Mouse (Mus musculus) forebrain, embryonic 14.5 days (tissue): Measurements from ENCODE around the gene Hinfp. TPM values are rescaled to one million over a fixed set of nuclear protein-coding genes. Genes with fewer than 3 reads are reported as not detected.

Experiments used
- ATAC-seq: fragments of 200-750 bp; cut with Nextera tagmentation; 2 replicates; pipeline ENCODE4 v1.8.0; 2017; ENCODE audit warnings: mild to moderate bottlenecking, moderate library complexity
- DNase-seq: peaks from one replicate; pipeline ENCODE4 v3.0.0-alpha.2; 2015; ENCODE audit warnings: low spot score
- H3K27ac ChIP-seq: fragments of 300-500 bp; sonication (generic); 2 replicates; pipeline ENCODE4 v1.5.1; 2014; ENCODE audit warnings: low read depth, mild to moderate bottlenecking, control low read depth, low read length, moderate library complexity
- H3K27me3 ChIP-seq: fragments of 300-500 bp; sonication (generic); replicated peaks from 2 replicates; pipeline ENCODE4 v1.6.1; 2014; ENCODE audit warnings: low read length, control low read depth, mixed read lengths; ENCODE audit not compliant: control insufficient read depth, insufficient read depth
- H3K36me3 ChIP-seq: fragments of 300-500 bp; sonication (generic); 2 replicates; pipeline ENCODE4 v1.6.1; 2014; ENCODE audit warnings: low read length, control low read depth; ENCODE audit not compliant: control insufficient read depth, insufficient read depth
- H3K4me1 ChIP-seq: fragments of 300-500 bp; sonication (generic); 2 replicates; pipeline ENCODE4 v1.6.1; 2014; ENCODE audit warnings: antibody characterized with exemption, low read length, control low read depth; ENCODE audit not compliant: control insufficient read depth, insufficient read depth
- H3K4me2 ChIP-seq: fragments of 300-500 bp; sonication (generic); 2 replicates; pipeline ENCODE4 v1.6.1; 2014; ENCODE audit warnings: mild to moderate bottlenecking, control low read depth, low read length
- H3K4me3 ChIP-seq: fragments of 300-500 bp; sonication (generic); 2 replicates; pipeline ENCODE4 v1.5.1; 2014; ENCODE audit warnings: low read depth, low read length, control low read depth
- H3K9ac ChIP-seq: fragments of 300-500 bp; sonication (generic); 2 replicates; pipeline ENCODE4 v1.6.1; 2014; ENCODE audit warnings: mild to moderate bottlenecking, low read length, control low read depth, moderate library complexity
- H3K9me3 ChIP-seq: fragments of 300-500 bp; sonication (generic); replicated peaks from 2 replicates; pipeline ENCODE4 v1.6.1; 2016; ENCODE audit warnings: low read length, control low read depth, mixed read lengths; ENCODE audit not compliant: control insufficient read depth
- WGBS: fragments of 180-500 bp; shearing (Covaris S2); extraction: QIAGEN DNeasy Blood & Tissue Kit; methylation state at CpG from one replicate; pipeline ENCODE4 v1.1.7; 2014; 5-methylcytosine and 5-hydroxymethylcytosine counted together
- microRNA-seq: library from miRNA; unstranded; fragments of <30 nt; microRNA quantifications from one replicate; pipeline ENCODE4, GENCODE M21; 2016
- polyA plus RNA-seq: library from polyadenylated mRNA; unstranded; fragments of >200 nt; fragmentation: Nextera tagmentation; extraction: Ambion mirVana; gene quantifications from 2 replicates; pipeline ENCODE4 v1.2.1, GENCODE M21; 2014

Gene Hinfp
- polyA plus RNA-seq, 1 experiment from 2014 or later: 18.4 TPM

- WGBS: 50% methylated on average over 26 of the region's 26 CpGs
- Histone ChIP-seq H3K27ac (no peak overlapping the region), H3K27me3 (no peaks in the 10 kb centered on the region), H3K36me3 (no peaks in the 10 kb centered on the region), H3K9me3 (no peaks in the 10 kb centered on the region), H3K4me2 (no peak overlapping the region), H3K4me3 (no peak overlapping the region), H3K9ac (no peak overlapping the region), H3K4me1 (peaks cover 18% of the 10 kb centered on the region)
- DNase-seq (peak; percentile 65), ATAC-seq (peak; percentile 60)
These were observed 56.0 kb downstream of the Hinfp start for GRCm38 (mm10) chr9:44249181-44250146.

GRCm38 (mm10) chr9:44247907-44248306 is 57.6 kb downstream of the Hinfp start:
- no peak for ATAC-seq
- WGBS: 86% methylated on average over 6 of the region's 6 CpGs
- no peak overlapping the region for H3K4me2 ChIP-seq
- DNase-seq: no peak
- no peak overlapping the region for H3K4me3 ChIP-seq
- no peaks in the 10 kb centered on the region for H3K27me3 ChIP-seq
- no peaks in the 10 kb centered on the region for H3K36me3 ChIP-seq
- H3K9ac ChIP-seq: no peak overlapping the region
- peaks cover 6% of the 10 kb centered on the region; the same call in 1 of the 2 replicates for H3K4me1 ChIP-seq
- no peak overlapping the region for H3K27ac ChIP-seq
- no peaks in the 10 kb centered on the region for H3K9me3 ChIP-seq

DNA sequence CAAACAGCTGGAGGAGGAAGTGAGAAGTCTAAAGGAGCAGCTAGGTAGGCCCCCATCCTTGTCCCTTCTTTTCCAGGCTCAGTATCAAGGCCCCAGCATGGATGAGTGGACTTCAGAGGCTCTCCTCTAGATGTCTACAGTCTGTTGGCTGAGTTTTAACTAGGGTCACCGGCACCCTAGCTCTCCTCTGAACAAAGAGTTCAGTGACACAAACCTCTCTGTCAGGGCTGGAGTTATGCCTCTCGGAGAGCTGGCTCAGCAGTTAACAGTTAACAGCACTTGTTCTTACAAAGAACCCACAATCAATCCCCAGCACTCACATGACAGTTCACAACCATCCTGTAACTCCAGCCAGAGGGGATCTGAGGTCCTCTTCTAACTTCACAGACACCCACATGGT is 61.9 kb downstream of the Hinfp start:
- ATAC-seq (no peak), DNase-seq (no peak)
- WGBS: 63% methylated on average over 2 of the region's 2 CpGs
- no peak overlapping the region for H3K4me3 ChIP-seq
- no peak overlapping the region for H3K4me2 ChIP-seq
- no peaks in the 10 kb centered on the region for H3K36me3 ChIP-seq
- H3K4me1 ChIP-seq: no peaks in the 10 kb centered on the region
- no peaks in the 10 kb centered on the region for H3K9me3 ChIP-seq
- H3K27ac ChIP-seq: no peak overlapping the region
- H3K9ac ChIP-seq: no peak overlapping the region
- no peaks in the 10 kb centered on the region for H3K27me3 ChIP-seq

Small RNAs within 50 kb of the gene (microRNA-seq; reads per million reads assigned to microRNA genes)
- not detected for gene Gm44335

Other genes with a start within 250 kb of the Hinfp start
- 6.9 and 8.2 TPM in 2 replicates for gene Usp2, start 238.7 kb downstream of the Hinfp start, polyA plus RNA-seq
- gene Mfrp, start 203.9 kb downstream of the Hinfp start, polyA plus RNA-seq: 0.31 TPM in 1 of 2 replicates, not detected in the other
- 2.6 and 3.2 TPM in 2 replicates for gene C1qtnf5, start 198.4 kb downstream of the Hinfp start, polyA plus RNA-seq
- gene Gm49380, start 192.2 kb downstream of the Hinfp start, polyA plus RNA-seq: 0.11 and 0.16 TPM in 2 replicates
- 31.3 and 35.1 TPM in 2 replicates for gene Rnf26, start 192.2 kb downstream of the Hinfp start, polyA plus RNA-seq
- 13.2 and 14.1 TPM in 2 replicates for gene Mcam, start 171.2 kb downstream of the Hinfp start, polyA plus RNA-seq
- 13.4 and 17.3 TPM in 2 replicates for gene Cbl, start 71.6 kb downstream of the Hinfp start, polyA plus RNA-seq
- gene Ccdc153, start 65.0 kb downstream of the Hinfp start, polyA plus RNA-seq: not detected in 2 replicates
- gene Pdzd3, start 54.2 kb downstream of the Hinfp start, polyA plus RNA-seq: 0.32 and 0.52 TPM in 2 replicates
- 4.6 and 4.8 TPM in 2 replicates for gene Nlrx1, start 37.1 kb downstream of the Hinfp start, polyA plus RNA-seq
- 7.1 and 8.1 TPM in 2 replicates for gene Abcg4, start 17.1 kb downstream of the Hinfp start, polyA plus RNA-seq
- 16.3 and 22.2 TPM in 2 replicates for gene C2cd2l, start 14.6 kb upstream of the Hinfp start, polyA plus RNA-seq
- gene Dpagt1, start 20.3 kb upstream of the Hinfp start, polyA plus RNA-seq: 38.2 and 39.7 TPM in 2 replicates
- gene H2afx, start 29.0 kb upstream of the Hinfp start, polyA plus RNA-seq: 215 and 240 TPM in 2 replicates
- gene Hmbs, start 38.6 kb upstream of the Hinfp start, polyA plus RNA-seq: 68.5 and 74.3 TPM in 2 replicates
- 33.3 and 33.8 TPM in 2 replicates for gene Vps11, start 56.0 kb upstream of the Hinfp start, polyA plus RNA-seq
- 17.8 and 27.2 TPM in 2 replicates for gene Hyou1, start 73.8 kb upstream of the Hinfp start, polyA plus RNA-seq
- gene Slc37a4, start 91.2 kb upstream of the Hinfp start, polyA plus RNA-seq: 39.5 and 42.0 TPM in 2 replicates
- gene Rps25, start 101.5 kb upstream of the Hinfp start, polyA plus RNA-seq: 1,391 and 1,749 TPM in 2 replicates
- 327 and 347 TPM in 2 replicates for gene Trappc4, start 101.9 kb upstream of the Hinfp start, polyA plus RNA-seq
- gene Ccdc84, start 112.9 kb upstream of the Hinfp start, polyA plus RNA-seq: 21.6 and 25.2 TPM in 2 replicates
- gene Foxr1, start 135.5 kb upstream of the Hinfp start, polyA plus RNA-seq: not detected in 2 replicates
- not detected in 2 replicates for gene Upk2, start 149.3 kb upstream of the Hinfp start, polyA plus RNA-seq
- gene Bcl9l, start 177.2 kb upstream of the Hinfp start, polyA plus RNA-seq: 9.9 and 13.4 TPM in 2 replicates